Mouse (Mus musculus) thymus, adult 2 months (tissue): Measurements from ENCODE around the gene Taf7l.

ENCODE experiments used
- CTCF ChIP-seq: fragments of 200-500 bp; IDR thresholded peaks from 2 replicates; pipeline ENCODE4 v1.5.1; 2012; ENCODE audit warnings: mild to moderate bottlenecking, control low read depth, low read length, moderate library complexity, borderline replicate concordance; ENCODE audit not compliant: control insufficient read depth, poor library complexity, insufficient read depth; ENCODE audit errors: extremely low read depth
- POLR2A ChIP-seq: fragments of 200-500 bp; IDR thresholded peaks from 2 replicates; pipeline ENCODE4 v1.6.1; 2012; ENCODE audit warnings: mild to moderate bottlenecking, low read length, control low read depth, moderate library complexity; ENCODE audit not compliant: control insufficient read depth, poor library complexity, insufficient read depth; ENCODE audit errors: extremely low read depth

DNA sequence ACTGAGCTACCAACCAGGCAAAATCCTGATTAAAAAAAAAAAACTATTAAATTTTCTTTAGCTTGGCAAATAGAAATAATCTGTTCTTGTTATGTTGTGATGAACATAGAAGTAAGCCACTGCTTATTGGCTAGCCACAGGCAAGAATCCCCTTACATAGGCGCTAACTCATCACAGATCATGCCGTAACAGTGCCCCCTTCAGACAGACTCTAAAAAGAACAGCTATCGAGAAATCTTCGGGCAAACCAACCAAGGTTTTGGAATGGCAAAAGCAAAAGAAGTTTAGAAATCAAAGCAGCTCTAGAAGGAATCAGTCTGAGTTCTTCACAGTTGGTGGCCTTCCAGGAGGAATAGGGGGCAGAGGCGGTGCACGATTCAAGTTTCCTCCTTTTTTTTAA, 31.7 kb upstream of the Taf7l start:
- TF ChIP-seq POLR2A, result no peak
- no peak for TF ChIP-seq CTCF
